Mouse (Mus musculus) intestine, embryonic 15.5 days (tissue): ENCODE results near the gene Stra6. TPM values are rescaled to one million over a fixed set of nuclear protein-coding genes. Genes with fewer than 3 reads are reported as not detected.

Experiments used
- ATAC-seq: fragments of 200-750 bp; cut with Nextera tagmentation; 2 replicates; pipeline ENCODE4 v1.8.0; 2017; ENCODE audit warnings: moderate TSS enrichment, moderate library complexity
- H3K27ac ChIP-seq: fragments of 300-500 bp; sonication (generic); 2 replicates; pipeline ENCODE4 v1.5.1; 2015; ENCODE audit warnings: mild to moderate bottlenecking, inconsistent platforms
- H3K27me3 ChIP-seq: fragments of 300-500 bp; sonication (generic); replicated peaks from 2 replicates; pipeline ENCODE4 v1.6.1; 2015; ENCODE audit warnings: inconsistent platforms
- H3K36me3 ChIP-seq: fragments of 300-500 bp; sonication (generic); 2 replicates; pipeline ENCODE4 v1.6.1; 2015; ENCODE audit warnings: inconsistent platforms
- H3K4me1 ChIP-seq: fragments of 300-500 bp; sonication (generic); replicated peaks from 2 replicates; pipeline ENCODE4 v1.6.1; 2015; ENCODE audit warnings: inconsistent platforms
- H3K4me2 ChIP-seq: fragments of 300-500 bp; sonication (generic); replicated peaks from 2 replicates; pipeline ENCODE4 v1.6.1; 2015; ENCODE audit warnings: mild to moderate bottlenecking, inconsistent platforms
- H3K4me3 ChIP-seq: fragments of 300-500 bp; sonication (generic); replicated peaks from 2 replicates; pipeline ENCODE4 v1.5.1; 2015; ENCODE audit warnings: inconsistent platforms
- H3K9ac ChIP-seq: fragments of 300-500 bp; sonication (generic); 2 replicates; pipeline ENCODE4 v1.6.1; 2015; ENCODE audit warnings: inconsistent platforms
- H3K9me3 ChIP-seq: fragments of 300-500 bp; sonication (generic); 2 replicates; pipeline ENCODE4 v1.6.1; 2016; ENCODE audit warnings: inconsistent platforms
- WGBS: fragments of 180-500 bp; shearing (Covaris S2); methylation state at CpG from one replicate; pipeline ENCODE4 v1.1.7; 2015; 5-methylcytosine and 5-hydroxymethylcytosine counted together
- polyA plus RNA-seq: library from polyadenylated mRNA; unstranded; fragments of >200 nt; fragmentation: Nextera tagmentation; extraction: Ambion mirVana; gene quantifications from 2 replicates; pipeline ENCODE4 v1.2.1, GENCODE M21; 2015

The Stra6 gene
- polyA plus RNA-seq: 4.5 and 4.6 TPM in 2 replicates

- no peak within 1 kb of the TSS for H3K4me3 ChIP-seq
- no peak for ATAC-seq
- 0 out of 2 replicates have a peak, but pooled peaks cover 2% of the 10 kb centered on the region for H3K27me3 ChIP-seq
- H3K9ac ChIP-seq: no peak within 1 kb of the TSS
- no peaks in the 10 kb centered on the region for H3K9me3 ChIP-seq
- no peaks in the 10 kb centered on the region for H3K36me3 ChIP-seq
- no peak within 1 kb of the TSS for H3K27ac ChIP-seq
- no peak within 1 kb of the TSS for H3K4me2 ChIP-seq
- WGBS: 11% methylated on average over 3 of the region's 3 CpGs
- H3K4me1 ChIP-seq: 0 out of 2 replicates have a peak, but pooled peaks cover 5% of the 10 kb centered on the region
These were observed at the start of gene Stra6 for GRCm38 (mm10) chr9:58063531-58063930. Gene Stra6 (plus strand): TSS chr9:58063788.

- H3K27ac ChIP-seq: no peak overlapping the region
- no peaks in the 10 kb centered on the region for H3K9me3 ChIP-seq
- H3K9ac ChIP-seq: no peak overlapping the region
- no peaks in the 10 kb centered on the region for H3K36me3 ChIP-seq
- H3K27me3 ChIP-seq: no peaks in the 10 kb centered on the region
- 45% methylated on average over 8 of the region's 8 CpGs for WGBS
- H3K4me3 ChIP-seq: no peak overlapping the region
- peak; percentile 17; the same call in 1 of the 2 replicates for ATAC-seq
- H3K4me2 ChIP-seq: no peak overlapping the region
- H3K4me1 ChIP-seq: peaks cover 12% of the 10 kb centered on the region
These were observed 49.0 kb upstream of the Stra6 start for GRCm38 (mm10) chr9:58014393-58015160.

- H3K9me3 ChIP-seq: no peaks in the 10 kb centered on the region
- peaks cover 12% of the 10 kb centered on the region for H3K4me1 ChIP-seq
- H3K4me3 ChIP-seq: no peak overlapping the region
- no peaks in the 10 kb centered on the region for H3K27me3 ChIP-seq
- 85% methylated on average over 6 of the region's 6 CpGs for WGBS
- no peaks in the 10 kb centered on the region for H3K36me3 ChIP-seq
- no peak for ATAC-seq
- no peak overlapping the region for H3K4me2 ChIP-seq
- H3K27ac ChIP-seq: no peak overlapping the region
- H3K9ac ChIP-seq: no peak overlapping the region
These were observed 47.7 kb upstream of the Stra6 start for GRCm38 (mm10) chr9:58015856-58016255.

DNA sequence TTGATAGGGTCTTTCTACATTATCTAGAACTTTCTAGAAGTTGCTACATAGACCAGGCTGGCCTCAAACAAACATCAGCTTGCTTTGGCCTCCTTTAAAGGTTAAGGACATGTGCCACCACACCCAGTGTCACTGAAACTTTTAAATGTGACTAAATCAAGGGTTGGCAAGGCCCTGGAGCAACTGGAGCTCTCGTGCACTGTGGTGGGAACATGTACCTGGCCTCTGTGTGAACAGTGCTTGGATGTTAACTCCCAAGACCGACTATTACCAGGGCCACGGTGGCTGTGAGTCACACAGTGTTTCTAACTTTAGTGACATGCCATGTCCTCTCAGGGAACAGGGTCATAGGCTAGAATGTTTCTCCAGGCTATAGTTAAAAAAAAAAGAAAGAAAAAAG lies 46.6 kb upstream of the Stra6 start:
- H3K4me3 ChIP-seq: no peak overlapping the region
- no peak overlapping the region for H3K9ac ChIP-seq
- H3K4me2 ChIP-seq: no peak overlapping the region
- H3K27ac ChIP-seq: no peak overlapping the region
- H3K27me3 ChIP-seq: no peaks in the 10 kb centered on the region
- no peaks in the 10 kb centered on the region for H3K36me3 ChIP-seq
- ATAC-seq: no peak
- H3K4me1 ChIP-seq: peaks cover 6% of the 10 kb centered on the region; the same call in 1 of the 2 replicates
- WGBS: 71% methylated on average over 3 of the region's 3 CpGs
- H3K9me3 ChIP-seq: no peaks in the 10 kb centered on the region

DNA sequence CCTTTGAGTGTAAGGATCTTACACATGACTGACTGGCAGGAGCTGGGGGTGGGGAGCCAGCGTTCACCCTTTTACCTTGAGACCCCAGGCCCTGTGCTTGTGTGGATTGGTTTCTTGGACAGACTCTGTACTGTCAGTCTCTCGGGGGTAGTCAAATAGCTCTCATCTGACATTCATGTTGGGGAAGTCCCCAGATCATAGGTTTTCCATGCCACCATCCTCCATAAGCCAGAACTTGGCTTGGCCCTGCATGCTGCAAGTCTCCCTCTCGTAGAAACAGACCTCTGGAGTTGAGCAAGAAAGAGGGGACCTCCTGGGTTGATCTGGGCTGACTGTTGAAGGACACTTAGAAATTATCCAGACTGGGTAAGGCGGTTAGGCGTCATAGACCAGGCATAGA lies 45.2 kb upstream of the Stra6 start:
- Histone ChIP-seq H3K9ac (no peak overlapping the region), H3K27me3 (no peaks in the 10 kb centered on the region), H3K9me3 (no peaks in the 10 kb centered on the region), H3K4me2 (no peak overlapping the region), H3K4me1 (peaks cover 6% of the 10 kb centered on the region; the same call in 1 of the 2 replicates), H3K36me3 (no peaks in the 10 kb centered on the region), H3K27ac (no peak overlapping the region), H3K4me3 (no peak overlapping the region)
- no peak for ATAC-seq
- WGBS: 83% methylated on average over 5 of the region's 5 CpGs

GRCm38 (mm10) chr9:58025995-58026394 lies 37.6 kb upstream of the Stra6 start:
- no peaks in the 10 kb centered on the region for H3K9me3 ChIP-seq
- H3K4me2 ChIP-seq: no peak overlapping the region
- H3K9ac ChIP-seq: no peak overlapping the region
- WGBS: 78% methylated on average over 9 of the region's 9 CpGs
- H3K4me1 ChIP-seq: no peaks in the 10 kb centered on the region
- no peaks in the 10 kb centered on the region for H3K36me3 ChIP-seq
- no peaks in the 10 kb centered on the region for H3K27me3 ChIP-seq
- H3K4me3 ChIP-seq: no peak overlapping the region
- no peak for ATAC-seq
- H3K27ac ChIP-seq: no peak overlapping the region

- Histone ChIP-seq H3K27ac (no peak overlapping the region), H3K4me1 (no peaks in the 10 kb centered on the region; the same call in 1 of the 2 replicates), H3K4me2 (no peak overlapping the region), H3K9ac (no peak overlapping the region), H3K27me3 (no peaks in the 10 kb centered on the region), H3K36me3 (no peaks in the 10 kb centered on the region), H3K9me3 (no peaks in the 10 kb centered on the region), H3K4me3 (no peak overlapping the region)
- WGBS: 32% methylated on average over 2 of the region's 2 CpGs
- no peak for ATAC-seq
These were observed 36.0 kb upstream of the Stra6 start for GRCm38 (mm10) chr9:58027426-58028180.

DNA sequence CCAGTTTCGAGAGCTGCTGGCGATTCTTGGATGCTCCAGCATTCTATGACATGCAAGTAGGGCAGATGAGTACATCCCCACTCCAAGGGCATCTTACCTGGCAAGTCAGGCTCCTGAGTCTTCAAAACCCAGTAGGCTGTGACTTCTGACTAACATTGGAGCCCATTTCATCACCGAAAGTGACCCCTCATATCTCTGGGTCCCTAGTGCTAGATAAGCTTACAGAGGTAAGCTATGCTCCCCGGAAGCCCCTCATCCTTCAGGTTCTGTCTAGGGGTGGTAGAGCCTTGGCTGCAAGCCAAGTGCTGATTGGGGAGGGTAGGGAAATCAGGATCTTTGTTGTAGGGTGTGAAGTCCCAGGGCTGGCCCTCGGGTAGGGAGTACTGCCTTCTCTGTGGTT lies 34.7 kb upstream of the Stra6 start:
- ATAC-seq: no peak

DNA sequence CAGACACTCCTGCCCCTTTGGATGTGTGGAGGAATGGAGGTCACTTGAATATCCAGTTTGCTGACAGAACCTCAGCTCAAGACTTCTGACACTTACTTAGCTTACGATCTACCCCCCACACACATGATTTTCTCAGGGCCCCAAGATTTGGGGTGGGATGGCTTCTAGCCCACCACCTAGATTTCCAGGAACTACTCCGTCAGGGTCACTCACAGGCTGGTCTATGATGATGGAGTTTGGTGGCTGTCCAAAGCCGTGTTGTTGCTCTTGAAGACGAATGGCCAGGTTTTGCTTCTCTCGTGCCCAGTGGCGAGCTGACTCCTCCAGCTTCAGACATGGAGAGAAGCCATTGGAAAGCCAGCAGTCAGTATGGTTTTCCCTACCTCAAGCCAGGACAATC lies 34.0 kb upstream of the Stra6 start:
- no peaks in the 10 kb centered on the region for H3K9me3 ChIP-seq
- no peak for ATAC-seq
- H3K4me1 ChIP-seq: no peaks in the 10 kb centered on the region; the same call in 1 of the 2 replicates

More for the DNA sequence above, 34.7 kb upstream of the Stra6 start:
- WGBS: 60% methylated on average over 5 of the region's 5 CpGs
- no peaks in the 10 kb centered on the region; the same call in 1 of the 2 replicates for H3K4me1 ChIP-seq
- no peaks in the 10 kb centered on the region for H3K9me3 ChIP-seq
- H3K27ac ChIP-seq: no peak overlapping the region
- no peak overlapping the region for H3K4me2 ChIP-seq
- no peaks in the 10 kb centered on the region for H3K27me3 ChIP-seq
- no peak overlapping the region for H3K9ac ChIP-seq
- no peaks in the 10 kb centered on the region for H3K36me3 ChIP-seq
- no peak overlapping the region for H3K4me3 ChIP-seq

GRCm38 (mm10) chr9:58031895-58032294 lies 31.7 kb upstream of the Stra6 start:
- Histone ChIP-seq H3K9ac (no peak overlapping the region), H3K4me1 (no peaks in the 10 kb centered on the region; the same call in 1 of the 2 replicates), H3K9me3 (no peaks in the 10 kb centered on the region), H3K27ac (no peak overlapping the region), H3K4me3 (no peak overlapping the region), H3K4me2 (no peak overlapping the region), H3K36me3 (no peaks in the 10 kb centered on the region), H3K27me3 (no peaks in the 10 kb centered on the region)
- ATAC-seq: no peak
- 71% methylated on average over 5 of the region's 5 CpGs for WGBS

More for the DNA sequence above, 34.0 kb upstream of the Stra6 start:
- Histone ChIP-seq H3K36me3 (no peaks in the 10 kb centered on the region), H3K4me3 (no peak overlapping the region), H3K27me3 (no peaks in the 10 kb centered on the region), H3K4me2 (no peak overlapping the region), H3K9ac (no peak overlapping the region), H3K27ac (no peak overlapping the region)
- WGBS: 80% methylated on average over 6 of the region's 6 CpGs

- WGBS: 78% methylated on average over 2 of the region's 2 CpGs
- Histone ChIP-seq H3K9me3 (no peaks in the 10 kb centered on the region), H3K4me2 (no peak overlapping the region), H3K27me3 (peaks cover 8% of the 10 kb centered on the region; the same call in 1 of the 2 replicates), H3K9ac (no peak overlapping the region), H3K36me3 (no peaks in the 10 kb centered on the region), H3K4me1 (no peaks in the 10 kb centered on the region; the same call in 1 of the 2 replicates), H3K4me3 (no peak overlapping the region), H3K27ac (no peak overlapping the region)
- ATAC-seq: no peak
These were observed 28.1 kb upstream of the Stra6 start for GRCm38 (mm10) chr9:58035519-58035918.

- no peaks in the 10 kb centered on the region for H3K9me3 ChIP-seq
- no peak overlapping the region for H3K4me2 ChIP-seq
- H3K9ac ChIP-seq: no peak overlapping the region
- ATAC-seq: no peak
- no peak overlapping the region for H3K4me3 ChIP-seq
- H3K27me3 ChIP-seq: peaks cover 8% of the 10 kb centered on the region; the same call in 1 of the 2 replicates
- 57% methylated on average over 7 of the region's 7 CpGs for WGBS
- H3K36me3 ChIP-seq: no peaks in the 10 kb centered on the region
- H3K27ac ChIP-seq: no peak overlapping the region
- H3K4me1 ChIP-seq: no peaks in the 10 kb centered on the region; the same call in 1 of the 2 replicates
These were observed 27.5 kb upstream of the Stra6 start for GRCm38 (mm10) chr9:58035951-58036698.
